Mouse (Mus musculus): Measurements from ENCODE around the gene Cdc42ep2. TPM values are rescaled to one million over a fixed set of nuclear protein-coding genes. Genes with fewer than 3 reads are reported as not detected.

The Cdc42ep2 gene
- polyA plus RNA-seq, 1 experiment: 5.3 TPM

- H3K4me3 ChIP-seq (replicated peaks; ENCODE audit: control insufficient read depth, low read depth, low read length): no peak overlapping the region
- no peak overlapping the region for H3K27ac ChIP-seq (ENCODE audit: control insufficient read depth, insufficient read depth, low read depth, low read length, poor library complexity)
- TF ChIP-seq POLR2A (IDR thresholded peaks at IDR 0.05; ENCODE audit: borderline replicate concordance, control insufficient read depth, low read depth, low read length) (no peak), CTCF (IDR thresholded peaks at IDR 0.05; ENCODE audit: control insufficient read depth, insufficient read depth, low read length) (no peak)
- WGBS: 89% methylated on average over 11 of the region's 11 CpGs
- H3K4me1 ChIP-seq (ENCODE audit: control insufficient read depth, insufficient read depth, low read length): no peaks in the 10 kb centered on the region; the same call in 1 of the 2 replicates
Measured at GRCm38 (mm10) chr19:5950218-5950617, 25.6 kb upstream of the Cdc42ep2 start.

GRCm38 (mm10) chr19:5945891-5946290, 21.3 kb upstream of the Cdc42ep2 start:
- H3K4me3 ChIP-seq (replicated peaks; ENCODE audit: control insufficient read depth, low read depth, low read length): no peak overlapping the region
- peak overlapping the region; percentile 63 for H3K27ac ChIP-seq (ENCODE audit: control insufficient read depth, insufficient read depth, low read depth, low read length, poor library complexity)
- TF ChIP-seq CTCF (IDR thresholded peaks at IDR 0.05; ENCODE audit: control insufficient read depth, insufficient read depth, low read length) (no peak), POLR2A (IDR thresholded peaks at IDR 0.05; ENCODE audit: borderline replicate concordance, control insufficient read depth, low read depth, low read length) (no peak)
- H3K4me1 ChIP-seq (ENCODE audit: control insufficient read depth, insufficient read depth, low read length): no peaks in the 10 kb centered on the region; the same call in 1 of the 2 replicates
- WGBS: 72% methylated on average over 8 of the region's 8 CpGs

- H3K27ac ChIP-seq (ENCODE audit: control insufficient read depth, insufficient read depth, low read depth, low read length, poor library complexity): peak overlapping the region; percentile 63
- TF ChIP-seq POLR2A (IDR thresholded peaks at IDR 0.05; ENCODE audit: borderline replicate concordance, control insufficient read depth, low read depth, low read length) (no peak), CTCF (IDR thresholded peaks at IDR 0.05; ENCODE audit: control insufficient read depth, insufficient read depth, low read length) (no peak)
- H3K4me1 ChIP-seq (ENCODE audit: control insufficient read depth, insufficient read depth, low read length): no peaks in the 10 kb centered on the region; the same call in 1 of the 2 replicates
- peak overlapping the region; percentile 3 for H3K4me3 ChIP-seq (replicated peaks; ENCODE audit: control insufficient read depth, low read depth, low read length)
- WGBS: 41% methylated on average over 7 of the region's 7 CpGs
Measured at GRCm38 (mm10) chr19:5945027-5945426, 20.4 kb upstream of the Cdc42ep2 start.

GRCm38 (mm10) chr19:5944145-5944544, 19.5 kb upstream of the Cdc42ep2 start:
- 49% methylated on average over 8 of the region's 8 CpGs for WGBS
- H3K27ac ChIP-seq (ENCODE audit: control insufficient read depth, insufficient read depth, low read depth, low read length, poor library complexity): peak overlapping the region; percentile 20
- H3K4me1 ChIP-seq (ENCODE audit: control insufficient read depth, insufficient read depth, low read length): no peaks in the 10 kb centered on the region; the same call in 1 of the 2 replicates
- no peak for TF ChIP-seq CTCF (IDR thresholded peaks at IDR 0.05; ENCODE audit: control insufficient read depth, insufficient read depth, low read length)
- TF ChIP-seq POLR2A (IDR thresholded peaks at IDR 0.05; ENCODE audit: borderline replicate concordance, control insufficient read depth, low read depth, low read length): no peak
- no peak overlapping the region for H3K4me3 ChIP-seq (replicated peaks; ENCODE audit: control insufficient read depth, low read depth, low read length)

- Histone ChIP-seq H3K4me3 (replicated peaks; ENCODE audit: control insufficient read depth, low read depth, low read length) (no peak overlapping the region), H3K27ac (ENCODE audit: control insufficient read depth, insufficient read depth, low read depth, low read length, poor library complexity) (no peak overlapping the region), H3K4me1 (ENCODE audit: control insufficient read depth, insufficient read depth, low read length) (no peaks in the 10 kb centered on the region; the same call in 1 of the 2 replicates)
- 94% methylated on average over 15 of the region's 15 CpGs for WGBS
- TF ChIP-seq POLR2A (IDR thresholded peaks at IDR 0.05; ENCODE audit: borderline replicate concordance, control insufficient read depth, low read depth, low read length) (no peak), CTCF (IDR thresholded peaks at IDR 0.05; ENCODE audit: control insufficient read depth, insufficient read depth, low read length) (no peak)
Measured at GRCm38 (mm10) chr19:5943404-5943803, 18.8 kb upstream of the Cdc42ep2 start.

- H3K4me1 ChIP-seq (ENCODE audit: control insufficient read depth, insufficient read depth, low read length): no peaks in the 10 kb centered on the region; the same call in 1 of the 2 replicates
Measured at GRCm38 (mm10) chr19:5942581-5942980, 18.0 kb upstream of the Cdc42ep2 start.

GRCm38 (mm10) chr19:5940656-5941055, 16.0 kb upstream of the Cdc42ep2 start:
- Histone ChIP-seq H3K4me3 (replicated peaks; ENCODE audit: control insufficient read depth, low read depth, low read length) (no peak overlapping the region), H3K27ac (ENCODE audit: control insufficient read depth, insufficient read depth, low read depth, low read length, poor library complexity) (peak overlapping the region; percentile 7; the same call in 1 of the 2 replicates), H3K4me1 (ENCODE audit: control insufficient read depth, insufficient read depth, low read length) (no peaks in the 10 kb centered on the region; the same call in 1 of the 2 replicates)
- no peak for TF ChIP-seq POLR2A (IDR thresholded peaks at IDR 0.05; ENCODE audit: borderline replicate concordance, control insufficient read depth, low read depth, low read length)
- 92% methylated on average over 10 of the region's 10 CpGs for WGBS

More at GRCm38 (mm10) chr19:5942581-5942980, 18.0 kb upstream of the Cdc42ep2 start:
- 94% methylated on average over 7 of the region's 7 CpGs for WGBS
- no peak overlapping the region for H3K27ac ChIP-seq (ENCODE audit: control insufficient read depth, insufficient read depth, low read depth, low read length, poor library complexity)
- TF ChIP-seq CTCF (IDR thresholded peaks at IDR 0.05; ENCODE audit: control insufficient read depth, insufficient read depth, low read length) (no peak), POLR2A (IDR thresholded peaks at IDR 0.05; ENCODE audit: borderline replicate concordance, control insufficient read depth, low read depth, low read length) (no peak)
- no peak overlapping the region for H3K4me3 ChIP-seq (replicated peaks; ENCODE audit: control insufficient read depth, low read depth, low read length)

GRCm38 (mm10) chr19:5940173-5940572, 15.6 kb upstream of the Cdc42ep2 start:
- H3K27ac ChIP-seq (ENCODE audit: control insufficient read depth, insufficient read depth, low read depth, low read length, poor library complexity): no peak overlapping the region
- TF ChIP-seq CTCF (IDR thresholded peaks at IDR 0.05; ENCODE audit: control insufficient read depth, insufficient read depth, low read length) (no peak), POLR2A (IDR thresholded peaks at IDR 0.05; ENCODE audit: borderline replicate concordance, control insufficient read depth, low read depth, low read length) (no peak)
- no peak overlapping the region for H3K4me3 ChIP-seq (replicated peaks; ENCODE audit: control insufficient read depth, low read depth, low read length)
- H3K4me1 ChIP-seq (ENCODE audit: control insufficient read depth, insufficient read depth, low read length): no peaks in the 10 kb centered on the region; the same call in 1 of the 2 replicates
- 80% methylated on average over 4 of the region's 4 CpGs for WGBS

GRCm38 (mm10) chr19:5939715-5940114, 15.1 kb upstream of the Cdc42ep2 start:
- no peak overlapping the region for H3K4me3 ChIP-seq (replicated peaks; ENCODE audit: control insufficient read depth, low read depth, low read length)
- 88% methylated on average over 5 of the region's 5 CpGs for WGBS
- TF ChIP-seq CTCF (IDR thresholded peaks at IDR 0.05; ENCODE audit: control insufficient read depth, insufficient read depth, low read length) (no peak), POLR2A (IDR thresholded peaks at IDR 0.05; ENCODE audit: borderline replicate concordance, control insufficient read depth, low read depth, low read length) (no peak)
- H3K27ac ChIP-seq (ENCODE audit: control insufficient read depth, insufficient read depth, low read depth, low read length, poor library complexity): no peak overlapping the region
- no peaks in the 10 kb centered on the region; the same call in 1 of the 2 replicates for H3K4me1 ChIP-seq (ENCODE audit: control insufficient read depth, insufficient read depth, low read length)

Data from bone marrow, adult 2 months (tissue).